Mouse (Mus musculus) spleen, postnatal 4 days (tissue): ENCODE measurements around the gene Pno1.
"Not testable (repeated sequence)": the region's sequence is repeated elsewhere in the genome, so short reads cannot be mapped to it uniquely, and the experiment has no call there.

ENCODE experiments used
- DNase-seq, 2 experiments: peaks; one replicate each; pipeline ENCODE4 v3.0.0; 2022; ENCODE audit warnings: low spot score in 2 of 2

Gene Pno1

GRCm38 (mm10) chr11:17211258-17212140 is at the start of gene Pno1:
Gene Pno1, minus strand, starts transcription at chr11:17211568.
- peak; percentile 94 to 96 for DNase-seq

- peak in 1 of 2 experiments; percentile 72 for DNase-seq
Measured at GRCm38 (mm10) chr11:17257861-17258260, 46.5 kb upstream of the Pno1 start.

- peak; percentile 95 to 98 for DNase-seq
Measured at GRCm38 (mm10) chr11:17257443-17257842, 46.1 kb upstream of the Pno1 start, which contains the start of gene C1d. Gene C1d, plus strand, starts transcription at chr11:17257579.

GRCm38 (mm10) chr11:17256813-17257365 is 45.5 kb upstream of the Pno1 start:
- no peak for DNase-seq

- DNase-seq = no peak
Measured at GRCm38 (mm10) chr11:17248715-17249114, 37.3 kb upstream of the Pno1 start.

GRCm38 (mm10) chr11:17238598-17238997 is 27.2 kb upstream of the Pno1 start:
- DNase-seq = not testable (repeated sequence)

GRCm38 (mm10) chr11:17236449-17237037 is 25.2 kb upstream of the Pno1 start:
- no peak for DNase-seq

- DNase-seq = no peak
Measured at GRCm38 (mm10) chr11:17232792-17233191, 21.4 kb upstream of the Pno1 start.

GRCm38 (mm10) chr11:17221126-17221525 is 9.8 kb upstream of the Pno1 start:
- DNase-seq = no peak

- no peak for DNase-seq
Measured at GRCm38 (mm10) chr11:17215475-17215874, 4.1 kb upstream of the Pno1 start.

- DNase-seq = no peak
Measured at GRCm38 (mm10) chr11:17212903-17213509, 1.6 kb upstream of the Pno1 start.

GRCm38 (mm10) chr11:17212141-17212495 is 750 bp upstream of the Pno1 start:
- no peak for DNase-seq

- no peak for DNase-seq
Measured at GRCm38 (mm10) chr11:17202481-17202880, 8.9 kb downstream of the Pno1 start.

- DNase-seq = no peak
Measured at GRCm38 (mm10) chr11:17200936-17201335, 10.4 kb downstream of the Pno1 start.

GRCm38 (mm10) chr11:17199840-17200501 is 11.4 kb downstream of the Pno1 start:
- no peak for DNase-seq

GRCm38 (mm10) chr11:17199170-17199569 is 12.2 kb downstream of the Pno1 start:
- no peak for DNase-seq

GRCm38 (mm10) chr11:17192151-17192844 is 19.1 kb downstream of the Pno1 start:
- DNase-seq = no peak

GRCm38 (mm10) chr11:17188786-17189185 is 22.6 kb downstream of the Pno1 start:
- DNase-seq = no peak

GRCm38 (mm10) chr11:17187649-17188048 is 23.7 kb downstream of the Pno1 start:
- no peak for DNase-seq

GRCm38 (mm10) chr11:17183165-17183564 is 28.2 kb downstream of the Pno1 start:
- DNase-seq = no peak

- DNase-seq = no peak
Measured at GRCm38 (mm10) chr11:17181807-17182206, 29.6 kb downstream of the Pno1 start, which contains the start of gene Wdr92. Gene Wdr92, plus strand, starts transcription at chr11:17182107.
